Mouse (Mus musculus) limb, embryonic 13.5 days (tissue): ENCODE data around the gene Dlx6. TPM values are rescaled to one million over a fixed set of nuclear protein-coding genes. Genes with fewer than 3 reads are reported as not detected.

Source experiments
- ATAC-seq: fragments of 200-750 bp; cut with Nextera tagmentation; 2 replicates; pipeline ENCODE4 v1.8.0; 2017; ENCODE audit warnings: low read depth, moderate number of reproducible peaks, moderate TSS enrichment; ENCODE audit not compliant: low FRiP score
- H3K27ac ChIP-seq: fragments of 300-500 bp; sonication (generic); 2 replicates; pipeline ENCODE4 v1.5.1; 2015; ENCODE audit warnings: inconsistent platforms, mild to moderate bottlenecking, moderate library complexity
- H3K27me3 ChIP-seq: fragments of 300-500 bp; sonication (generic); 2 replicates; pipeline ENCODE4 v1.6.1; 2015; ENCODE audit warnings: mild to moderate bottlenecking, inconsistent platforms
- H3K36me3 ChIP-seq: fragments of 300-500 bp; sonication (generic); 2 replicates; pipeline ENCODE4 v1.6.1; 2015; ENCODE audit warnings: inconsistent platforms, mild to moderate bottlenecking, moderate library complexity
- H3K4me1 ChIP-seq: fragments of 300-500 bp; sonication (generic); 2 replicates; pipeline ENCODE4 v1.6.1; 2015; ENCODE audit warnings: inconsistent platforms
- H3K4me2 ChIP-seq: fragments of 300-500 bp; sonication (generic); replicated peaks from 2 replicates; pipeline ENCODE4 v1.6.1; 2015; ENCODE audit warnings: inconsistent platforms, mild to moderate bottlenecking, moderate library complexity
- H3K4me3 ChIP-seq: fragments of 300-500 bp; sonication (generic); 2 replicates; pipeline ENCODE4 v1.5.1; 2015; ENCODE audit warnings: moderate library complexity, mild to moderate bottlenecking, inconsistent platforms
- H3K9ac ChIP-seq: fragments of 300-500 bp; sonication (generic); 2 replicates; pipeline ENCODE4 v1.6.1; 2015; ENCODE audit warnings: mild to moderate bottlenecking, inconsistent platforms
- H3K9me3 ChIP-seq: fragments of 300-500 bp; sonication (generic); 2 replicates; pipeline ENCODE4 v1.6.1; 2016; ENCODE audit warnings: inconsistent platforms
- WGBS: fragments of 180-500 bp; shearing (Covaris S2); methylation state at CpG from one replicate; pipeline ENCODE4 v1.1.7; 2015; 5-methylcytosine and 5-hydroxymethylcytosine counted together
- polyA plus RNA-seq: library from polyadenylated mRNA; unstranded; fragments of >200 nt; fragmentation: Nextera tagmentation; extraction: Ambion mirVana; gene quantifications from 2 replicates; pipeline ENCODE4 v1.2.1, GENCODE M21; 2015

Gene Dlx6
- polyA plus RNA-seq, 1 experiment from 2014 or later: 2.7 TPM

- no peaks in the 10 kb centered on the region for H3K36me3 ChIP-seq
- H3K4me3 ChIP-seq: peak overlapping the region; percentile 27
- H3K27me3 ChIP-seq: peaks cover 92% of the 10 kb centered on the region
- no peaks in the 10 kb centered on the region for H3K9me3 ChIP-seq
- no peak overlapping the region for H3K9ac ChIP-seq
- no peak overlapping the region for H3K27ac ChIP-seq
- WGBS: 2% methylated on average over 21 of the region's 21 CpGs
- peaks cover 33% of the 10 kb centered on the region for H3K4me1 ChIP-seq
- H3K4me2 ChIP-seq: peak overlapping the region; percentile 53
- no peak for ATAC-seq
Observed at GRCm38 (mm10) chr6:6861086-6861797, 1.9 kb upstream of the Dlx6 start.

- no peak for ATAC-seq
- Histone ChIP-seq H3K4me3 (peak overlapping the region; percentile 56; the same call in 1 of the 2 replicates), H3K9me3 (no peaks in the 10 kb centered on the region), H3K4me1 (peaks cover 31% of the 10 kb centered on the region), H3K27ac (no peak overlapping the region), H3K4me2 (peak overlapping the region; percentile 84), H3K36me3 (no peaks in the 10 kb centered on the region), H3K27me3 (peaks cover 92% of the 10 kb centered on the region), H3K9ac (no peak overlapping the region)
- WGBS: 4% methylated on average over 11 of the region's 11 CpGs
Observed at GRCm38 (mm10) chr6:6861798-6862428, 1.2 kb upstream of the Dlx6 start.

GRCm38 (mm10) chr6:6862611-6863010 is 523 bp upstream of the Dlx6 start:
- WGBS: 0% methylated on average over 23 of the region's 23 CpGs
- peaks cover 93% of the 10 kb centered on the region for H3K27me3 ChIP-seq
- H3K4me3 ChIP-seq: peak overlapping the region; percentile 56
- H3K4me1 ChIP-seq: peaks cover 31% of the 10 kb centered on the region
- H3K36me3 ChIP-seq: no peaks in the 10 kb centered on the region
- peak overlapping the region; percentile 84 for H3K4me2 ChIP-seq
- peak overlapping the region; percentile 48; the same call in 1 of the 2 replicates for H3K9ac ChIP-seq
- no peaks in the 10 kb centered on the region for H3K9me3 ChIP-seq
- no peak overlapping the region for H3K27ac ChIP-seq
- ATAC-seq: peak; percentile 79

GRCm38 (mm10) chr6:6863955-6864354 is 821 bp downstream of the Dlx6 start:
- peak overlapping the region; percentile 72 for H3K9ac ChIP-seq
- H3K27me3 ChIP-seq: peaks cover 91% of the 10 kb centered on the region
- H3K9me3 ChIP-seq: no peaks in the 10 kb centered on the region
- peak overlapping the region; percentile 55; the same call in 1 of the 2 replicates for H3K27ac ChIP-seq
- 1% methylated on average over 19 of the region's 21 CpGs for WGBS
- H3K36me3 ChIP-seq: no peaks in the 10 kb centered on the region
- peak overlapping the region; percentile 84 for H3K4me2 ChIP-seq
- peaks cover 31% of the 10 kb centered on the region for H3K4me1 ChIP-seq
- peak overlapping the region; percentile 56 for H3K4me3 ChIP-seq
- peak; percentile 35; the same call in 1 of the 2 replicates for ATAC-seq

- ATAC-seq: no peak
- peak overlapping the region; percentile 84 for H3K4me2 ChIP-seq
- H3K4me1 ChIP-seq: peaks cover 31% of the 10 kb centered on the region
- H3K4me3 ChIP-seq: peak overlapping the region; percentile 56
- no peak overlapping the region for H3K27ac ChIP-seq
- H3K27me3 ChIP-seq: peaks cover 91% of the 10 kb centered on the region
- 5% methylated on average over 36 of the region's 36 CpGs for WGBS
- H3K9ac ChIP-seq: peak overlapping the region; percentile 72
- H3K9me3 ChIP-seq: no peaks in the 10 kb centered on the region
- no peaks in the 10 kb centered on the region for H3K36me3 ChIP-seq
Observed at GRCm38 (mm10) chr6:6864441-6865440, 1.6 kb downstream of the Dlx6 start.

GRCm38 (mm10) chr6:6867031-6867430 is 3.9 kb downstream of the Dlx6 start:
- Histone ChIP-seq H3K9ac (no peak overlapping the region), H3K4me2 (no peak overlapping the region), H3K4me1 (peaks cover 20% of the 10 kb centered on the region), H3K4me3 (no peak overlapping the region), H3K9me3 (no peaks in the 10 kb centered on the region), H3K36me3 (no peaks in the 10 kb centered on the region), H3K27me3 (peaks cover 95% of the 10 kb centered on the region), H3K27ac (no peak overlapping the region)
- 15% methylated on average over 9 of the region's 9 CpGs for WGBS
- no peak for ATAC-seq

GRCm38 (mm10) chr6:6869041-6869685 is 6.0 kb downstream of the Dlx6 start:
- Histone ChIP-seq H3K27me3 (peaks cover 97% of the 10 kb centered on the region), H3K27ac (no peak overlapping the region), H3K4me2 (no peak overlapping the region), H3K4me1 (peaks cover 10% of the 10 kb centered on the region), H3K36me3 (no peaks in the 10 kb centered on the region), H3K4me3 (no peak overlapping the region), H3K9ac (no peak overlapping the region), H3K9me3 (no peaks in the 10 kb centered on the region)
- 10% methylated on average over 13 of the region's 13 CpGs for WGBS
- no peak for ATAC-seq

GRCm38 (mm10) chr6:6869961-6870800 is 7.0 kb downstream of the Dlx6 start:
- H3K4me1 ChIP-seq: peaks cover 14% of the 10 kb centered on the region
- H3K36me3 ChIP-seq: no peaks in the 10 kb centered on the region
- no peak for ATAC-seq
- H3K4me3 ChIP-seq: no peak overlapping the region
- H3K9me3 ChIP-seq: no peaks in the 10 kb centered on the region
- WGBS: 1% methylated on average over 10 of the region's 11 CpGs
- H3K27me3 ChIP-seq: peaks cover 98% of the 10 kb centered on the region
- H3K27ac ChIP-seq: no peak overlapping the region
- H3K4me2 ChIP-seq: no peak overlapping the region
- no peak overlapping the region for H3K9ac ChIP-seq

- ATAC-seq: no peak
- H3K9ac ChIP-seq: no peak overlapping the region
- H3K4me3 ChIP-seq: no peak overlapping the region
- no peak overlapping the region for H3K4me2 ChIP-seq
- no peak overlapping the region for H3K27ac ChIP-seq
- H3K36me3 ChIP-seq: no peaks in the 10 kb centered on the region
- H3K27me3 ChIP-seq: peaks cover 98% of the 10 kb centered on the region
- 3% methylated on average over 7 of the region's 7 CpGs for WGBS
- H3K9me3 ChIP-seq: no peaks in the 10 kb centered on the region
- peaks cover 14% of the 10 kb centered on the region for H3K4me1 ChIP-seq
Observed at GRCm38 (mm10) chr6:6870876-6871420, 7.8 kb downstream of the Dlx6 start.

GRCm38 (mm10) chr6:6871692-6872091 is 8.6 kb downstream of the Dlx6 start:
- Histone ChIP-seq H3K27me3 (peaks cover 98% of the 10 kb centered on the region), H3K9ac (no peak overlapping the region), H3K4me3 (no peak overlapping the region), H3K9me3 (no peaks in the 10 kb centered on the region), H3K4me2 (no peak overlapping the region), H3K27ac (no peak overlapping the region), H3K4me1 (peaks cover 14% of the 10 kb centered on the region), H3K36me3 (no peaks in the 10 kb centered on the region)
- no peak for ATAC-seq
- WGBS: 4% methylated on average over 5 of the region's 5 CpGs
